Mouse (Mus musculus): ENCODE data around the gene Tmem269. TPM values are rescaled to one million over a fixed set of nuclear protein-coding genes. Genes with fewer than 3 reads are reported as not detected.
A peak's percentile ranks its signal among the peaks of the same experiment; 100 is the strongest.

Tmem269 gene
- total RNA-seq, 2 experiments from 2014 or later = not detected

DNA sequence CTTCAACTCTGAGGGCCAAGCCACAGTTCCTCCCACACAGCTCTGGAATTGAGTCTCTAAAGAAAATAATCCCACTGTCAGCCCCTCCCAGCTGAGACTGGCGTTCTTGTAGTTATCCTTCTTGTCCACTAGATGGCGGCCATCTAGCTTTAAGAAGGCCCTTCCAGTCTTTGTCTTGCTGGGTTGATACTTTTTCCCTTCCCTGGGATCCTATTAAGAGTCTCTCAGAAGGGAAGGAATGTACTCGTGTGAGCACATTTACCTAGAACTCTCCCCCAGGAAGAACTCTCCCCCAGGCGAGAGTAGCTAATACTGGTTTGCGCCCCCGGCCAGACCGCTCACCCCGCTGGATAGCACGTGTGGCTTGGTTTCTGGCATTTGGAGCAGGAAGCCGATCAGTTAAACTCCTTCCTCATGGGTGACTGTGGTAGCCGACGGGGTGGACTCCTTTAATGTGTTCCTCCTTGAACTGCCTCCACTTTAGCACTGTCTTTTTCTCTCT is 21.2 kb upstream of the Tmem269 start:
- ATAC-seq (replicated peaks; ENCODE audit: poor library complexity, severe bottlenecking) = peak; percentile 84

DNA sequence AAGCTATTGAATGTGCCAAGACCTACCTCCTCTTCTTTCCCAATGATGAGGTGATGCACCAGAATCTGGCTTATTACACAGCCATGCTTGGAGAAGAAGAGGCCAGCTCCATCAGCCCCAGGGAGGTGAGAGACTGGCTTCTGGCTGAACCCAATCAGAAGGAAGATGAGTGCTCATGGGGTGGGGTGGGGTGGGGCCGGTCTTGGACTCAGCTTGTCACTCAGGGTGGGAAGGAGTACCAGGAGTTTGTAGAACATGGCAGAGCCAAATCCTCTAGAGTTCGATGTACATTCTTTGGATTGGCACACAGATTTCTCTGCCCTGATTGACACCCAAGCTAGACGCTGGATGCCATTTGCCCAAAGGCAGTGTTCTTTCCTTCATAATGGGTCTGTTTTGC is 20.6 kb upstream of the Tmem269 start:
- no peak for ATAC-seq (replicated peaks; ENCODE audit: poor library complexity, severe bottlenecking)

DNA sequence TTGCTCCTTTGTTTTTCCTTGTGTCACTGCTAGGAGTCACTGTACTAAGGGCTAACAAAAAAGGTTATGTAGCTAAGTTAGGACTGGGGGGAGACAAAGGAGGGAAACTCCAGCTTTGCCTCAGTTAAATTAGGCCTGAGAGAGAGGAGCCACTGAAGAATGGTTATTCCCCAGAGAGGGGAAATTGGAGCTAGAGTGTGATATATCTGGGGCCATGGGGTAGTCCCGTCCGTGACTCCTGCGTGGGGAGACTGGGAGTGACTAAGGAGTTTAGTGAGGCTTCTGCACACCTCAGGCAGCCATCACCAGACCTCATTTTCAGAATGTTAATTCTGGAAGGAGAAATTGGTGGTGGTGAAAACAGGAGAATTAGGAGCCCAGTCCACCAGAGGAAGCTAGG is 16.3 kb upstream of the Tmem269 start:
- no peak for ATAC-seq (replicated peaks; ENCODE audit: poor library complexity, severe bottlenecking)

DNA sequence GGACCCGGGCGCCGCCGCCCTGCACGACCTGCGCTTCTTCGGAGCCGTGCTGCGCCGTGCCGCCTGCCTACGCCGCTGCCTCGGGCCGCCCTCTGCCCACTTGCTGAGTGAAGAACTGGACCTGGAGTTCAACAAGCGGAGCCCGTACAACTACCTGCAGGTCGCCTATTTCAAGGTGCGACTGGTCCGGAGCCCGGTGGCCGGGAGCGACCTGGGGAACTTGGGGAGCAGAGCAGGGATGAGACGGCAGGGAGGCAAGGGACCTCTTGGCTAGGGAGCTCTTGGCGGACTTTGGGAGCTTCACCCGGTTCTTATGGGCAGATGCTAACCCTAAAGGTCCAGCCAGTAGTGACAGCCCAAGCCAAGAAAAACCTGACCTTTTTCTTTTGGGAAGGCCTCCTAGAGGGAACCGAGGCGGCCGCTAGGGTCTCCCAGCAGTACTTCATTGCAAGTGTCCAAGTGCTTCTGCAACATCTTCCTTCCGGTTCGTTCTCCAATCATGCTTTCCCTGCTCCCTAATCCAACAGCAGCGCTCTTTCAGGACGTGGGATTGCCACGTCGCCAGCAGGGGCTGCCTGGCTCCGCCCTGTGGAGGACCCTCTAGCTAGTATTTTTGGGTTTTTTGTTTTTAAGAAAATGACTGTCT is 15.4 kb upstream of the Tmem269 start:
- peak; percentile 60 for ATAC-seq (replicated peaks; ENCODE audit: poor library complexity, severe bottlenecking)

DNA sequence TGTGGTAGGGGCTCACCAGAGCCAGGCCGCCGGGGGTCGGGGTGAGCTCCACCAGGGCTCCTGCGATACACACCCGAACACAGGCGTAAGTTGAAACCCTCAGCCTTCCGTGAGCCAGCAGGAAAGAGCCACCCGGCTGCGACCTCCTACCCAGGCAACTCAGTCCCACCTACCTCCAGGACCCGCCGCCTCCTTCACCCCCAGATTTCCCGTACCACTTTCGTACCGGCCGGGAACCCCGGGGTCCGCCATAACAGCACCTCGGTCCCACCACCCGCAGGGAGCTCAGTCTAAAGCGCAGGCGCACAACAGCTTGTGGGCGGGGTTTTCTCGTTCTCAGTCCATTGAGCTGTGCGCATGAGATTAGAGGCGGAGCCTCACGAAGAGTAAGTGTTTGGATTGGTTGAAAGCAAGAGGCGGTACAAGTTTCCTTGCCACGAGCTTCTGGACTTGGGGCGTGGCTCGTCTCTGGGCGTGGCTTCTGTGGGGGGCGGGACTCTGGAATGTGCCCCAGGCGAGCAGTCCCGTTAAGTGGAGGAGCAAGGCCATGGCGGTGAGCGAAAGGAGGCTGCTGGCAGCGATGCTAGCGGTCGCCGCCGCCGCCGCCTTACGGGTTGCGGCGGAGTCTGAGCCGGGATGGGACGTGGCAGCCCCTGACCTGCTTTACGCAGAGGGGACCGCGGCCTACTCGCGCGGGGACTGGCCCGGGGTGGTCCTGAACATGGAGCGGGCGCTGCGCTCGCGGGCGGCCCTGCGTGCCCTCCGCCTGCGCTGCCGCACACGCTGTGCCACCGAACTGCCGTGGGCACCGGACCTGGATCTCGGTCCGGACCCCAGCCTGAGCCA is 14.6 kb upstream of the Tmem269 start, which contains the start of the genes AU022252 and P3h1:
Gene AU022252, minus strand, starts transcription at position 303 of the 846 bp plus-strand sequence.
Gene P3h1, plus strand, starts transcription at position 506 of the 846 bp plus-strand sequence.
- ATAC-seq (replicated peaks; ENCODE audit: poor library complexity, severe bottlenecking) = peak; percentile 94

DNA sequence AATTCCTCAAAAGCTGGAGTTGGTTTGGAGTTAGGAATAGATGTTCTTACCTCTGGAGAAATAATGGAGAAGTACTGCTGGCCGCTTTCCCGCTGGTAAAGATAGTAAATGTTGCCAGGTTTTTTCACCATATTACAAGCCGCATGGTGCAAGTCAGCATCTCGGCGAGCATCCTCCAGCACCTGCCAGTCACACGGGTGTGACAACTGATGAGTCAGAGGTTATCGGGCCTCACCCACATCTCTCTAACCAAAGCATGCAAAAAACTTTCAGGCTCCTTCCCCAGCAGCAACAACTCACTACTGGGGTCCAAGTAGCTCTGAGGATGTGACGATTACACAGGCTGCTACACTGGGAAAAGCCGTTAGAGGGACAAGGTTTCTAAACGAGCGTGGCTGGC is 8.7 kb upstream of the Tmem269 start:
- no peak for ATAC-seq (replicated peaks; ENCODE audit: poor library complexity, severe bottlenecking)

DNA sequence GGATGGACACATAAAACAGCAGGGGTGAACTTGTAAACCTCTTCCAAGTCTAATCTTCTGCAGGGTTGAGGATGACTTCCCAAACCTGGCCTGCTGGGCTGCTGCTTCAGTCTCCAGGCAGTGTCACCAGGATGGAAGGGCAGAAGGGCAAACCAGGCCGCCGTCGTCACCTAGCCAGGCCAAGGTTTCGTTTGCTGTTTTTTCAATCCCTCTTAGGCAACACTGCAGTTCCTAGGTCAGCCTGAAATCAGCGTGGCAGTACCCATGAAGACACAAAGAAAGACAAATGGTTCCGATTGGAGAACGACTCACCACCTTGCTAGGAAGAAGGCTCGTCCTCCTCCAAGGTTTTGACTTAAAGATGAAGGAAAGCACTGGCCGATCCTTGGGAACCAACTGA is 7.7 kb upstream of the Tmem269 start:
- no peak for ATAC-seq (replicated peaks; ENCODE audit: poor library complexity, severe bottlenecking)

DNA sequence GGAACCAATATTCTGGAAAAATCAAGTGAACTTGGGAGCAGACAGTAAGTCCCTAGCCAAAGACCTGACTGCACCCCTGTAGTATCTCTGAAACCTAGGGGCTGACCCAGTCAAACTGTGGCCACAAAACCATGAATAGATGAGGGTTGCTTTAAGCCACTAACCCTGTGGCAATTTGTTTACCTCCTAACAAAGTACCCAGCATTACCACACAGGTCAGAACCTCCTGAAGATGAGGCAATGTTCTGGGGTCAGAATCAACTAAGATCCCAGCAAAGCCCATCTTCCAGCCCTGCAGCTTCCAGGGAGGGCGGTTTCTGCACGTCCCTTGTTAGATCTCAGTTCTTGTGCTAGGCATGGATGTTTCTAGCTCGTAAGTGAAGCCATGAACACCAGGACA is 6.5 kb upstream of the Tmem269 start:
- ATAC-seq (replicated peaks; ENCODE audit: poor library complexity, severe bottlenecking) = no peak

DNA sequence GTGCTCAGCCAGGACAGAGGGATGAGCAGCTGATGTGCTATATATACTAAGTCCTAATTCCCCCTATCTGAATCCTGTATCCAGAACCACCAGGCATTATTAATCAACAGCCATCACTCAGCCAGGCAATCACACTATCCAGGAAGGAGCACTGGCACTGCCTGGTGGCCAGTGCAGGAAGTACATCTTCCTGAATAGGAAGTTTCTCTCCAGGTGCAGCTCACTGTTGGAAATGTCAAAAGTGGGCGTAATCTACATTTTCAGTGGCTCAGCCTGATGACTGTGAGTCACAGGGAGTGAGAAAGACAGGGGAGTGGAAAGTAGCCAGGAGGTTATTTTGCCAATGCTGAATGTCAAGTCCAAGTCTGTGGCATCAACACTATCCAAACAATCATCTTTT is 5.7 kb upstream of the Tmem269 start:
- ATAC-seq (replicated peaks; ENCODE audit: poor library complexity, severe bottlenecking) = peak; percentile 82

DNA sequence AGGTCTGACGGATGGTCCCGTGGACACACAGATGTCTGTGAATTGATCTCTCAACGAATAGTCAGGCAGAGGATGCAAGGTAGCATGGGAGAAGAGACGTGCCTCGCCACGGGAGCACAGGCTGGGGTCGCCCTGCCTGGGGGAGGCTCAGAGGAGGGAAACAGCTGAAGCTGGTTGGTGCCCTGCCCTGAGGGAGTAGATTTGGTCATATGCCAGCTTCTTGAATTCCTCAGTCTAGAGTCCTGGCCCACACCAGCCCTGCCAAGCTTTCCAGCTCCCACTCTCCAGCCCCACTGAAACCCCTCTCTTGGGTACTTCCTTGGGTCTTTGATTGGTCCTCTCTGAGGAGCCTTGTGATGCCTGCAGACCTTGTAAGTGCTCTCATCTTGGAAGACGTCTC is 1.4 kb downstream of the Tmem269 start:
- ATAC-seq (replicated peaks; ENCODE audit: poor library complexity, severe bottlenecking) = no peak

DNA sequence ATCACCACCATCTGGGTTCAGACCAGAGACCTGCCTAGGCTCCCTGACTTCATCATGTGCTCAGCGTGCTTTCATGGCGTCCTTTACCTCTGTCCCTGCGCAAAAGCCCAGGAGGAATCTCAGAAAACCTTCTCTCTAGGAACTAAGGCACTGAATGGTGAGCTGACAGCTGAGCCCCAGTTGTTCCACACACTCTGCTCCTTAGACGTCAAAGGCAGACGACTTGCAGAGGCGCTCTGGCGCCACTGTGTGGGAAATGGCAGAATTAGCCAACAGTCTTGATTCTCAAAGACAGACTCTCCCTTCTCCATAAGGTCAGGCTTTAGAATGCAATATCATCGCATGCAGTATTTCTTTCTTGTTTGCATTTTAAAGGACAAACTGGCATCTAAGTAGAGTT is 13.3 kb downstream of the Tmem269 start:
- peak; percentile 65 for ATAC-seq (replicated peaks; ENCODE audit: poor library complexity, severe bottlenecking)

DNA sequence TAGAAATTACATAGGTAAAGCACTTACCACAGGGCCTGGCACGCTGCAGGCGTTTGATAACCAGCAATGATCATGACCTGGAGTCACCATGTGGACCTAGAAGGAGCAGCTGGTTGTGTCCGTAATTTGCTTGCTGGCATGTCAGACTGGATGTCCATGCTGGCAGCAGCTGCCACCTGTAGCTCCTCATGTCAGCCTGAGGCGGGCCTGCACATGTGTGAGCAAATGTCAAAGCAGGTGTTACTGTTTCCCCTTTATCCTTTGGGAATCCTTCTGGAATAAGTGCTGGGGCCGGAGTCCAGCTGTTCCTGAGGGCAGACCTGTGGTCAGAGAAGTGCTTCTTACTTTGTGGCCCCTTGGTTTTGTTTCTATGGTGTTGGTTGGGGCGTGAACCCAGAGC is 19.9 kb downstream of the Tmem269 start:
- no peak for ATAC-seq (replicated peaks; ENCODE audit: poor library complexity, severe bottlenecking)

DNA sequence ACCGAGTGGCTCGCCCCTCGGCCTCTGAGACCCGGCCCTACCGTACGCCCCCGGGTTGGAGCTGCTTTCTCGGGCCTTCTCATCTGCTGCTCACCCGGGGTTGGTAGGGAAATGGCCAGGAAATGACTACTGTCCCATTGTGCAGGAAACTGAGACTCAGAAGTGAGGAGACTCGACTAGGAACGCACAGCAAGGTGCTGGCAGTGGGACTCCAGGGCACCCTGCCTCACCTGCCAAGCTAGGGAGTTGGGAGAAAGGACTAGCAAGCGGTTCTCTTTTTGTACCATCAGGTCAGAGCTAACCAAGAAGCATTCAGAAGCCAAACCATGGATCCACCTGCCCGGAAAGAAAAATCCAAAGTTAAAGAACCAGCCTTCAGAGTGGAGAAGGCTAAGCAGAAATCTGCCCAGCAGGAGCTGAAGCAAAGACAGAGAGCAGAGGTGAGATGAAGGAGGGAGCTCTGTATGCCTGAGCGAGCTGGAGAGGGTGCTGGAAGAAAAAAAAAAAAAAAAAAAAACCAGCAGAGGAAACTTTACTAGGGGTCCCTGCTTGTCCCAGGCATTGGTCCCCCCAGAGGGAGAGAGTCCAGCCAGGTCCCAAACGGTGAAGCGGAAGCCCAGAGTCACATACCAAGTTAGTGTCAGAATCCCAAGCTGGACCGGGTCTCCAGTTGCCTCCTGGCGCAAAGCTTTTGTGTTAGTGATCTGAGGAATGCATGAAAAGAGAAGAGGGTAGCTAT is 22.3 kb downstream of the Tmem269 start:
- ATAC-seq (replicated peaks; ENCODE audit: poor library complexity, severe bottlenecking) = no peak; the same call in 1 of the 2 replicates

DNA sequence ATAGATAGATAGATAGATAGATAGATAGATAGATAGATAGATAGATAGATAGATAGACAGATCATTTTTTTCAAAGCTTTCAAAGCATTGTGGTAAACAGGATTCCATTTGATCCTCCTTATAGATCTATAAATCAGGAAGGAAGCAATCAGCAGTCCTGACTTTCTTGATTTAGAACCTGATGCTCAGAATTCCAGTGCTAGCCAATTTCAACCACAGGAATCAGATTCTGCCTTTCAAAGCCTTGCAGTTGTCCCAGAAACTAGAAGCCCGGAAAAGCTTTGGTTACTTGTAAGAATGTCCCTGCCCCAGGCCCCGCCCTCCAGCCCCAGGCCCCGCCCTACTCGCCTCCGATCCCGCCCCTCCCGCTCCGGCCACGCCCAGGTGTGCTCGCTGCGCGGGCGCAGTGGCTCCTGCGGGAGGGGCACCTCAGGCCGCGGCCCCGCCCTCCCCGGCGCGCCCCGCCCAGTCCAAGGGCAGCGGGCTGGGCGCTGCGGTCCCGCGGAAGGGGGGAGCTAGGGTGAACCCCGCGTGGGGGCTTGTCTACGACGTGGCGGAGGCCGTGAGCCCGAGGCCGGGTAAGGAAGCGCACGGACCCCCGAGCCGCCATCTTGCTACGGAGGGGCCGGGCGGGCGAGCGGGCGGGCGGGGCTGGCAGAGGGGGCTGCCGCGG is 23.0 kb downstream of the Tmem269 start, which contains the start of gene Svbp:
Gene Svbp, plus strand, starts transcription at position 398 of the 673 bp plus-strand sequence.
- peak; percentile 97 for ATAC-seq (replicated peaks; ENCODE audit: poor library complexity, severe bottlenecking)

DNA sequence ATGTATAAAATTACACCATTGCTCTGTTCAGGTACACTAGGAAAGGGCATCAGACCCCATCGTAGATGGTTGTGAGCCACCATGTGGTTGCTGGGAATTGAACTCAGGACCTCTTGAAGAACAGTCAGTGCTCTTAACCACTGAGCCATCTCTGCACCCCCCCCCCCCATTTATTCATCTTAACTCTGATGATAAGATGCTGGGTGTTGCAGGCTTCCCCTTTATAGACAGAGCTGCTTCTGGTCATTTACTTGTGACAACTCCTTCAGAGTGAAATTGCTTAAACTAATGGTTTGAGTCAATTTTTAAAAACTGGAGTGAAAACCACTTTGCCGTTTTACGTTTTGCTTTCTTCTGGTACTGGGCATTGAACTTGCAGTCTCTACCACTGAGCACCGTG is 25.3 kb downstream of the Tmem269 start:
- no peak for ATAC-seq (replicated peaks; ENCODE audit: poor library complexity, severe bottlenecking)

DNA sequence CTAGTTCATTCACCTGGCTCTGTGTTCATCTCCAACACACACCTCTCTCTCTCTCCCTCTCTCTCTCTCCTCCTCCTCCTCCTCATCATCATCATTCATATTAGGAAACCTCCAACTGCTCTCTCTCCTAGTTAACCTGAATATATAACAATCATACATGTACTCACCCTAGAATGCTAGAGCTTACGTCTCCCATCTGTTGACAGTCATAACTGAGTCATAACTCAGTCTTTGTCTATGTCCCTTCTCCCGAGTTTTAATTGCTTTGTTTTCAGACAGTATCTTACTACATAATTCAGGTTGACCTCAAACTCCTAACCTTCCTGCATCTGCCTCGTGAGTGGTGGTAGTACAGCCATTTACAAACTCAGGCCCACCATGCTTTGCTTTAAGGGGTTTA is 26.7 kb downstream of the Tmem269 start:
- ATAC-seq (replicated peaks; ENCODE audit: poor library complexity, severe bottlenecking) = no peak

DNA sequence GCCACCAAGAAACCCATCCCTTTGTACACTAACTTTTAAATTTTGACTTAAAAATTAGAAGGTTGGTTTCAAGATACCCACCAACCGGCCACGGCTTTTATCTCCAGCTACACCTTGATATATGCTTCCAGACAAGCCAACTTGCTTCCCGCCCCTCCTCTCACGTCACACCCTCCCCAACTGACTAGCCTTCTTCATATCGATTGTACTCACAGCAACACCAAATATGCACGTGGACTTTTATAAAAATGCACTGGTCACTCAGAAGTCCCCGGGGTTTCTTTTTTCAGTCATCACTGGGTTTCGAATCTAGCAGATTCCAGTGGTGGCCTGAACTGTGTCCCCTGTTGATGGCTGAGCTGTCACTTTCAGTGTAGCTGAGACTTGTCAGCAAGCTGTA is 27.4 kb downstream of the Tmem269 start:
- no peak for ATAC-seq (replicated peaks; ENCODE audit: poor library complexity, severe bottlenecking)

DNA sequence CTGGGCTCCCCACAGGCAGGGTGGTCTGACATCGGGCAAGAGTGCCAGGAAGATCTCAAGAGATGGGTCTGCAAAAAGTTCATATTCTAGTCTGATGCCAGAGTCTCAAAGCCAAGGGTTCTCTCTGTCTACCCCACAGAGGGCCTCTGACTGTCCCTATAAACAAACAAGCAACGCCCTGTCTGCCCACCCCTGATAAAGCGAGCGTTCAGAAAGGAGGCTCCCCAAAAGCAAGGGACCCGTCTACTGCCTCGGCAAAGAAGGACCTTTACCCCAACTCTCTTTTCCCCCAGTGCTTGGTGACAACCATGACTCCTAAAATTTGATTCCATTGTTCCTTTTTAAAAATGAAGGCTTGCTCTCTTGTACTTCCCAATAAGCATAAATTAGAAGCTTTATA is 28.2 kb downstream of the Tmem269 start, which contains the start of gene Ermap:
Gene Ermap, minus strand, starts transcription at position 148 of the 400 bp plus-strand sequence.
- ATAC-seq (replicated peaks; ENCODE audit: poor library complexity, severe bottlenecking) = no peak

DNA sequence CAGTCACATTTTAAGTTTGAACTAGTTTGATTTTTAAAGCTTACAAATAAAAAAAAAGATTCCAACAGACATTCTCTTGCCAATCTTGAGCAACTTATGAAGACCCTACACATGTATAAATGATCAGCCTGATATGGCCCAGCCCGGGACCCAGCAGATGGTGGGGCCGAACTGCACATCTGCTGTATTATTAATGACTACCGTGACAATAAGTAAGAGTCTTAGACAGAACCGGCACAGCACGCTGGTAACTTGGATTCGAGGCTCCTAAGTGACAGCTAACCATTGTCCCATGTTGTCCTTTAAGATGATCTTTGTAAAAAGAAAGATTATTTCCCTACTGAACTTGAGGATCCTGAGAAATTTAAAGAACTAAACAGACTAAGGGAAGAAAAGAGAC is 28.6 kb downstream of the Tmem269 start:
- ATAC-seq (replicated peaks; ENCODE audit: poor library complexity, severe bottlenecking) = no peak

Data from granulocyte monocyte progenitor cell, adult 5-6 weeks (primary cell).